Comparison of ENCODE assay signal across 8 mouse cellular contexts in the genomic region with DNA sequence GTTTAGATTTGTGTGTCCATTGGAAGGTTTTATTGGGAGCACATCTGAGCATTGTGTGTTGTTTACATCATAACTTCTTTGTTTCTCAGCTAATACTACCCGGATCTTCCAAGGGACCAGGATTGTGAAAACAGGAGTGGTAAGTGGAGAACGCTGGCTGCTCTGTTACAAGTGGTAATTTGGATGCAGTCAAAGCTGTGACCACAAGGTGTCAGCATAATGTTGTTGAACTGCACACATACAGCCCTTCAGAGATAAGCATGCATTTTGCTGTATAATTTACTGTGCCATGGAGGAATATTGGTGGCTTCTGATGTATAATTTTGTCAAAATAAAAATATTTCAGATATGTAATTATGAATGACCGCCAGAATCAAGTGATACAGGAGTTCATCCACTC.
DNase-seq lines count a peak whose midpoint lies in the region; ATAC-seq and TF ChIP-seq lines count a peak whose summit lies in the region.

No protein-coding gene starts in this region.

- no peaks in the 10 kb centered on the region for H3K36me3 ChIP-seq in hindbrain, embryonic 10.5 days

- in situ Hi-C loops in Patski (cut with MboI; ENCODE audit: low pct_unique_long_range_greater_than_20kb): loop anchor here (10.0 kb wide), 1 partner anchor 133 kb away; a partner anchor contains a TSS

- WGBS in hindbrain, embryonic 10.5 days: 52% methylated on average over 3 of the region's 3 CpGs

- ATAC-seq in Patski: peak; percentile 65

- peaks cover 12% of the 10 kb centered on the region for H3K4me1 ChIP-seq in hindbrain, embryonic 10.5 days (replicated peaks)

- peak; percentile 84 for TF ChIP-seq CTCF in Patski (IDR thresholded peaks at IDR 0.05)

- H3K9me3 ChIP-seq in hindbrain, embryonic 10.5 days: no peaks in the 10 kb centered on the region

- peak; percentile 58 for DNase-seq in 416B (ENCODE audit: low read depth)
- DNase-seq in Patski (ENCODE audit: low read depth, low spot score): no peak
- peak; percentile 89 for DNase-seq in embryo, embryonic 10 days (ENCODE audit: low spot score)
- peak; percentile 49 for DNase-seq in hindbrain, embryonic 10.5 days (ENCODE audit: low spot score)
- DNase-seq in layer of hippocampus, adult 11-12 months (ENCODE audit: low spot score): peak; percentile 80
- DNase-seq in lung, postnatal 10 days: peak; percentile 71
- DNase-seq in right cerebral cortex, adult 2 months (ENCODE audit: low spot score in 2 of 2): peak; percentile 87 to 90
- no peak for DNase-seq in spleen, adult 18-20 months

- H3K27ac ChIP-seq in hindbrain, embryonic 10.5 days: no peak overlapping the region

- POLR2A ChIA-PET in Patski (lab: Charles Lee): no interaction called here

- H3K4me3 ChIP-seq in hindbrain, embryonic 10.5 days: no peak overlapping the region

- H3K27me3 ChIP-seq in Patski: no peaks in the 10 kb centered on the region
- H3K27me3 ChIP-seq in hindbrain, embryonic 10.5 days (ENCODE audit: insufficient read depth, poor library complexity, severe bottlenecking): no peaks in the 10 kb centered on the region

- CTCF ChIA-PET in Patski (lab: Charles Lee): interaction anchor here (1.9 kb wide), 1 partner anchor 379 kb away, joined by 5 read pairs; no protein-coding TSS in a partner anchor

Comparison
In these comparisons a context has a peak if more than half of its experiments do, and no peak if none do; other contexts are left out.
1. DNase-seq: peak in 416B (single experiment), embryo, embryonic 10 days (single experiment), hindbrain, embryonic 10.5 days (single experiment), layer of hippocampus, adult 11-12 months (single experiment), lung, postnatal 10 days (single experiment) and right cerebral cortex, adult 2 months (2 of 2); none in Patski (single experiment) and spleen, adult 18-20 months (0 of 2).